Mouse (Mus musculus) erythroblast, embryonic 14.5 days (primary cell): ENCODE data around the gene Atn1. TPM values are rescaled to one million over a fixed set of nuclear protein-coding genes. Genes with fewer than 3 reads are reported as not detected.

Source experiments
- H3K27me3 ChIP-seq: 2 replicates; pipeline ENCODE4 v1.6.1; 2012; ENCODE audit warnings: inconsistent platforms; ENCODE audit not compliant: control insufficient read depth
- H3K36me3 ChIP-seq: 2 replicates; pipeline ENCODE4 v1.6.1; 2012; ENCODE audit warnings: mild to moderate bottlenecking, inconsistent platforms; ENCODE audit not compliant: control insufficient read depth
- H3K4me1 ChIP-seq: 2 replicates; pipeline ENCODE4 v1.6.1; 2012; ENCODE audit warnings: inconsistent platforms; ENCODE audit not compliant: control insufficient read depth
- H3K4me3 ChIP-seq: replicated peaks from 2 replicates; pipeline ENCODE3; 2012; ENCODE audit warnings: moderate library complexity, mild to moderate bottlenecking, inconsistent platforms
- H3K9me3 ChIP-seq: 2 replicates; pipeline ENCODE4 v1.6.1; 2012; ENCODE audit warnings: low read length, inconsistent platforms, mixed read lengths; ENCODE audit not compliant: control insufficient read depth
- GATA1 ChIP-seq: IDR thresholded peaks from 2 replicates; pipeline ENCODE4 v1.6.1; 2012; ENCODE audit warnings: low read length, inconsistent platforms, mixed read lengths
- TAL1 ChIP-seq: IDR thresholded peaks from 3 replicates; pipeline ENCODE4 v1.6.1; 2012; ENCODE audit warnings: low read length, inconsistent platforms, mixed read lengths
- polyA plus RNA-seq: library from polyadenylated mRNA; stranded (reverse); fragments of >175 nt; gene quantifications from 2 replicates; pipeline ENCODE4 v1.2.3, GENCODE M21; 2012

Gene Atn1
- polyA plus RNA-seq, 1 experiment, result 0.14 TPM

DNA sequence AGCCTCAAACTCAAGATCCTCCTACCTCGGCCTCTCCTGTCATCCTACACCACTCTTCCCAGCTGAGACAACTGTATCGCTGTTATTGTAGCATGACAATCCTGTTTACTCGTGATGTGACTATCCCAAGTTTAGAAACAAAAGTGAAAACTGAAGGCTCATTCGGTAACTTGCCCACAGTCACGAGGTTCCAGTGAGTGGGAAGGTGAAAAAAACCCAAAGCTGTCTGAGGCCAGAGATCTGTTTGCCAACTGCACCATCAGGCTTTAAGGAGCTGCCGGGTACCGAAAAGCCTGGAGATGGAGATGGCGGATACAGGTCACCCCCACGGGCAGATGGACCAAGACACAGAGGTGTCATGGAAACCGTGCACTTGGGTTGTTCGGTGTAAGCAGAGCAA, 19.3 kb downstream of the Atn1 start:
- no peaks in the 10 kb centered on the region for H3K27me3 ChIP-seq
- no peaks in the 10 kb centered on the region for H3K36me3 ChIP-seq
- no peaks in the 10 kb centered on the region for H3K9me3 ChIP-seq
- TF ChIP-seq GATA1, result no peak
- no peak for TF ChIP-seq TAL1
- no peak overlapping the region for H3K4me3 ChIP-seq
- peaks cover 54% of the 10 kb centered on the region for H3K4me1 ChIP-seq

DNA sequence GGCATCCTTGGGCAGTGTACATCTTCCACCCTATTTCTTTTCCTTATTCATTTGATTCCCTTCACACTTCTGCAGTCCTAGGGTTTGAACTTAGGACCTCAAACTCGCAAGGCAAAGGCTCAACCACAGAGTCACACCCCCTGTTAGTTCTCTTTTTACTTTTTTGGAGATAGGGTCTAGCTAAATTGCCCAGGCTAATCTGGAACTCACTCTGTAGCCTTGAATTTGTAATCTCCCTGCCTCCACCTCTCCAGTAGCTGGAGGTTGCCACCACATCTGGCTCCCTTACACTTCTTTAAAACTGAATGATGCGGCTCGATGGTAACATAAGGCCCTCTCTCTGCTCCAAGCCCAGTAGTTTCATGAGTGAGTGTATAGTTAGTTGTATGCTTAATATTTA, 21.9 kb downstream of the Atn1 start:
- Histone ChIP-seq H3K27me3 (no peaks in the 10 kb centered on the region), H3K4me1 (peaks cover 34% of the 10 kb centered on the region), H3K4me3 (no peak overlapping the region), H3K36me3 (no peaks in the 10 kb centered on the region; the same call in 1 of the 2 replicates), H3K9me3 (no peaks in the 10 kb centered on the region)
- TF ChIP-seq GATA1 (no peak), TAL1 (no peak)

DNA sequence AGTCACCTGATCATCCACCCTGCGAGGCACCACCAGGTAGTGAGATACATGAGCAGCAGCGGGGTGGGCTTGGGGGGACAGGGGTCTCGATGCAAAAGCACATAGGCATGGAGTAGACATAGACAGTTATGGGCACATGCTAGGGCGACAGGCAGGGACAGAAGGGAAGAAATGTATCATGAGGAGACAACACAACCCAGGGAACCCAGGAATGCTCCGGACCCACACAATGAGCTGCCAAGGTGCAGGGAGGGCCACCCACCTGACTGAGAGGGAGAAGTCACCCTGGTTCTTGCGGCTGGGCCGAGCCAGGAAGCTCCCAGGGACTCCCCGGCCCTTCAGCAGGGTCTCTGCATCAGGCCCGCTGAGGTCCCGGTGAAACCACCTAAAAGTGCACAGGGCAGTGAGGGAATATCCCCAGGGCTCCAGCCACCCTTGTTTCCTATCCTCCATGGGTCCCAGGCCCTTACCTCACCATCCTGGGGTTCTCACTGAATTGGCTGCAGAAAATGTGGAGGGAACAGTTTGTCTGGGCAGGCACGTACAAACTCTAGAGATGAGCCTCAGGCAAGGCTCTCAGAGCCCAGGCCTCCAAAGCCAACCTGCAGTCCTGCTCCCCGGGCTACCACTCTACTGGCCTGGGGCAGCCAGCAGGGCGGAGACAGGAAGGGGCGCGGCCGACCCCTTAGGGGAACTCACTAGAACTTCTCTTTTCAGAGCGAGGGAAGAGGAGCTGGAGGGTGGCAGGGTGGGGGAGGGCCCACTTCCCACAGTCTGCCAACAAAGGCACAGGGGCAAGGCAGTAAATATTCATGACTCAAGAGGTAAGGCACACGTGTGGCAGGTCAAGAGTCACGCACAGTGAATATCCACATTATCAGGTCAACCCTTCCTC, 23.6 kb downstream of the Atn1 start:
- no peaks in the 10 kb centered on the region for H3K9me3 ChIP-seq
- H3K36me3 ChIP-seq, result peaks cover 2% of the 10 kb centered on the region
- no peaks in the 10 kb centered on the region for H3K27me3 ChIP-seq
- TF ChIP-seq GATA1, result no peak
- no peak for TF ChIP-seq TAL1
- peak overlapping the region; percentile 38 for H3K4me3 ChIP-seq
- peaks cover 22% of the 10 kb centered on the region for H3K4me1 ChIP-seq

DNA sequence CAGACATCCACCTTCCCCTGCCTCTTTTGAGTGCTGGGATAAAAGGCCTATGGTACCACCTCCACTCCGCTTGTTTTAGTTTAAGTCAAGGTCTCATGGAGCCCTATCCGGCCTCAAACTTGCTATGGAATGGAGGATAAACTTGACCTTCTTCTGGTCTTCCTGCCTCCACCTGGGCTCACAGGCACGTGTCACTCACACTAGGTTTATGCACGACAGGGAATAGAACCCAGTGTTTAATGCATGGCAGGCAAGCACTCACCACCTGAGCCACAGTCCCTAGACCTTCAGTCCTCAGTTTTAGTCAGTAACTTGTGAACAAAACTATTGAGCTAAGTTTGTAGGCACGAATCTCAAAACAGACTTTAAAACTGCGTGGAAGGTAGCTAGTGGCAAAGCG, 25.3 kb downstream of the Atn1 start:
- Histone ChIP-seq H3K27me3 (no peaks in the 10 kb centered on the region), H3K4me1 (peaks cover 25% of the 10 kb centered on the region), H3K4me3 (no peak overlapping the region), H3K36me3 (peaks cover 5% of the 10 kb centered on the region), H3K9me3 (no peaks in the 10 kb centered on the region)
- TF ChIP-seq GATA1 (no peak), TAL1 (no peak)

DNA sequence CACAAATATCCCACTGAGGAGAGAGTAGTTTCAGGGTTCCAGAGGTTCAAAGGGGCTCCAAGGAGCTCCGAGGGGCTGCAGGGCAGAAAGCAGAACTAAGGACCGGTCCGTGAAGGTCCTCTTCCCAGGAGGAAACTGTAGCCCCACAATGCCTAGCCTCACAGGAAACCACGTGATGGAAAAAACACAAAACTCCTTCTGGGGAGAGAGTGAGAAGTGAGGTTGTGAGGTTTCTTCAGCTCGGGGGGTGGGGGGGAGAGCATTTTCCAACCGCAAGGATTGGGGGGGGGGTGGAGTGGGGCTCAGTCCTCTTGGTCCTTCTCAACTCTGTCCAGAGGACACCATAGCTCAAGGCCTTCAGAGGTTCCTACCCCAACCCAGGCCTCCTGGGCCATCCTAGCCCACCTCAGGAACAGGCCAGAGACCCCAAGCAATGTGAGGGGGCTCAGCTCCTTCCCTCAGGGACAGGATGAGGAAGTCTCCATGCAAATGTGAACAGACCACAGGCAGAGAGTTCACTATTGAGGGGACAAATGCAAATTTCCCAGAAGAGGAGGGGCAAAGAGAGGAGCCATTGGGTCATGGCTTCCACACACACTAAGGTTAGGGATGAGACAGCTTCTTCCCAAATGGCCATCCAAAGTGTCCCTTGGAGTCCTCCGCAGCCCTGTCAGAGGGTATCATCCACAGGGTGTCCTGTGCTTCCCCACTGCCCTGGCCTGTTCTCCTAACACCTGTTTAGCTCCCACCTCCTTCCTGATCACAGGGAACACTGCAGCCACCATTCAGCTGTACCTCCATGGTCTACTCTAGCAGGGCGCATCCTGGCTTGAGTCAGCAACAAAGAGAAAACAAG, 26.2 kb downstream of the Atn1 start:
- H3K4me1 ChIP-seq, result peaks cover 27% of the 10 kb centered on the region
- H3K9me3 ChIP-seq, result no peaks in the 10 kb centered on the region
- no peak overlapping the region for H3K4me3 ChIP-seq
- H3K27me3 ChIP-seq, result no peaks in the 10 kb centered on the region
- H3K36me3 ChIP-seq, result peaks cover 11% of the 10 kb centered on the region
- TF ChIP-seq GATA1, result no peak
- TF ChIP-seq TAL1, result no peak

DNA sequence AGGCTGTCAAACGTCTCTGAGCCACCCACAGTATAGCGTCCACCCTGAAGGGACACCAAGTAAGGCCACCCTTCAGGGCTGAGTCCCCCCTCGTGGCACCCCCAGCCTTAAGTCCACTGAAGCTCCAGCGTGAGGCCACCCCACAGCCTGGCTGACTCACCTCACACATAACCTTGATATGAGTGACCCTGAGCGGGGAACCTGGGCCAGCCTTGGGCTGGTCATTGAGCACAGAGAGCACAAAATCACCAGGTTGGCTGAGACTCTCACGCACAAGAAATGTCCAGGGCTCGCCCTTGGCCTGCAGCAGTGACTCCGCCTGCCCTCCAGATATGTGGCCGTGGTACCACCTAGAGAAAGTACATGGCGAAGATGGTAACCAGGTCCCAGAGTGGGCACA, 27.7 kb downstream of the Atn1 start:
- TF ChIP-seq TAL1 (no peak), GATA1 (no peak)
- H3K4me3 ChIP-seq, result no peak overlapping the region
- H3K27me3 ChIP-seq, result no peaks in the 10 kb centered on the region
- H3K9me3 ChIP-seq, result no peaks in the 10 kb centered on the region
- peaks cover 14% of the 10 kb centered on the region for H3K36me3 ChIP-seq
- peaks cover 38% of the 10 kb centered on the region for H3K4me1 ChIP-seq

DNA sequence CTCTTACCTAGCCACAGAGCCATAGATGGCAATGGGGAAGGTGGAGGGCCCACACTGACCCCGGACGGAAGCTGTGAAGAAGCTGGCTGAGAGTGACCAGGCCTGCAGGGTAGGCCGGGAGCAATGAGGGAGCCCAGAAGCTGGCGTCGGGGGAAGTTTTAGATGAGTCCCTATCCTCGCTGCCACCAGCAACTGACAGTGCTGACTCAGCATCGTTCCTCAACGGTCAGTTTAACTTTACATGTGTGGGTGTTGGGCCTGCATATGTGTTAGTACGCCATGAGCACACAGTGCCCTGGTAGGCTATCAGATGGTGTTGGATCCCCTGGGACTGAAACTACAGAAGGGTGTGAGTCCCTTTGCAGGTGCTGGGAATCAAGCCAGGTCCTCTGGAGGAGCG, 31.9 kb downstream of the Atn1 start:
- H3K4me1 ChIP-seq, result peaks cover 47% of the 10 kb centered on the region
- no peaks in the 10 kb centered on the region for H3K9me3 ChIP-seq
- TF ChIP-seq TAL1 (no peak), GATA1 (no peak)
- H3K4me3 ChIP-seq, result no peak overlapping the region
- peaks cover 16% of the 10 kb centered on the region for H3K36me3 ChIP-seq
- H3K27me3 ChIP-seq, result no peaks in the 10 kb centered on the region

DNA sequence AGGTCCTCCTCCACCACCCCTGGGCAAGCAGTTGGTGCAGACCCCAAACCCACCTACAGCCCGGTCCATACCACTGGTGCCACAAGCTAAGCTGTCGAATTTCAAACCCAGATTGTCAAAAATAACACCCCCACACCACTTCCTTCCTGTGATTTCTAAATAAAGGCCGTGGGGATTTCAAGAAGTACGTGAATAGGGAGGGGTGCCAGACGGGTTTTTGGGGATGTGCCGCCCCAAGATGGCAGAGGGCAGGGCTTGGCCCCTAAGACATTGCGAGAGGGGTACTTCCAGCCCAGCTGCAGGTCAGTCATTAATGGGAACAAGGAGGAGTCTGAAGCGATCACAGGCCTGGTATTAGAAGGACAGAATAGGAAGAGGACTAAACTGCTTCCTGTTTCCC, 32.8 kb downstream of the Atn1 start:
- H3K36me3 ChIP-seq, result peaks cover 18% of the 10 kb centered on the region
- peaks cover 56% of the 10 kb centered on the region for H3K4me1 ChIP-seq
- TF ChIP-seq TAL1, result no peak
- TF ChIP-seq GATA1, result no peak
- no peaks in the 10 kb centered on the region for H3K27me3 ChIP-seq
- no peaks in the 10 kb centered on the region for H3K9me3 ChIP-seq
- H3K4me3 ChIP-seq, result no peak overlapping the region

DNA sequence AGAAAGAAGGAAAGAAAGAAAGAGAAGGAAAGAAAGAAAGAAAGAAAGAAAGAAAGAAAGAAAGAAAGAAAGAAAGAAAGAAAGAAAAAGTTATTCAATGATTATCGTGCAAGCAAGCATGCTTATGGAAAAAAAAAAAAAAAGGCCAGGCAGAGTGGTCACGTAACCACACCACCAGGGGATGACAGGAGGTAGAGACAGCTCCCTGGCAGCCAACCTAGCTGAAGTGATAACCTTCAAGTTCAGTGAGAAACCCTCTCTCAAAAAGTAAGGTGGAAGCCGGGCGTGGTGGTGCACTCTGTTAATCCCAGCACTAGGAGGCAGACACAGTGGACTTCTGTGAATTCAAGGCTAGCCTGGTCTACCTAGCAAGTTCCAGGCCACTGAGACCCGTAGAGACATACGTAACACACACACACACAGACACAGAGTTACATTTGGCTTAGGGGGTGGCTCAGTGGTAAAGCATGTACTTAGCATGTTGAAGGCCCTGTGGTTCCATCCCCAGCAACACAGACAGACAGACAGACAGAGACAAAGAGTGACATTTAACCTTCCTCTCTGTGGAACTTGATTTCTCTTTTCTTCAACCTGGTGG, 33.3 kb downstream of the Atn1 start:
- H3K9me3 ChIP-seq, result no peaks in the 10 kb centered on the region
- TF ChIP-seq GATA1 (no peak), TAL1 (no peak)
- peaks cover 21% of the 10 kb centered on the region for H3K36me3 ChIP-seq
- peaks cover 62% of the 10 kb centered on the region for H3K4me1 ChIP-seq
- no peaks in the 10 kb centered on the region for H3K27me3 ChIP-seq
- H3K4me3 ChIP-seq, result no peak overlapping the region
